Mouse (Mus musculus) kidney, adult 2 months (tissue): ENCODE measurements at regions not wholly inside any gene's neighbourhood (a gene's known extent, or its start where the extent isn't known, plus 50 kb on each side); places are given as distances from the start of the nearest gene placed in this dataset.
"Not testable (repeated sequence)": the region's sequence is repeated elsewhere in the genome, so short reads cannot be mapped to it uniquely, and the experiment has no call there.

Experiments used
- DNase-seq: peaks from one replicate; pipeline ENCODE4 v3.0.0; 2021
- H3K27ac ChIP-seq: fragments of 200-500 bp; 2 replicates; pipeline ENCODE4 v1.5.1; 2012; ENCODE audit warnings: low read depth, low read length, control low read depth, inconsistent platforms; ENCODE audit not compliant: insufficient read depth
- H3K27me3 ChIP-seq: fragments of 200-500 bp; replicated peaks from 2 replicates; pipeline ENCODE4 v1.6.1; 2012; ENCODE audit warnings: mild to moderate bottlenecking, moderate library complexity, low read length, inconsistent platforms; ENCODE audit not compliant: control insufficient read depth, insufficient read depth
- H3K36me3 ChIP-seq: fragments of 200-500 bp; 2 replicates; pipeline ENCODE4 v1.6.1; 2012; ENCODE audit warnings: mild to moderate bottlenecking, moderate library complexity, low read length, inconsistent platforms; ENCODE audit not compliant: control insufficient read depth, insufficient read depth
- H3K4me1 ChIP-seq: fragments of 200-500 bp; 2 replicates; pipeline ENCODE4 v1.6.1; 2011; ENCODE audit warnings: low read length; ENCODE audit not compliant: control insufficient read depth, insufficient read depth
- H3K4me3 ChIP-seq: fragments of 200-500 bp; 2 replicates; pipeline ENCODE4 v1.5.1; 2011; ENCODE audit warnings: mild to moderate bottlenecking, low read depth, low read length, control low read depth; ENCODE audit not compliant: insufficient read depth
- CTCF ChIP-seq: fragments of 200-500 bp; conservative IDR thresholded peaks from 2 replicates; pipeline ENCODE4 v1.5.1; 2011; ENCODE audit warnings: low read depth, mild to moderate bottlenecking, control low read depth, low read length, moderate library complexity, mixed read lengths; ENCODE audit not compliant: insufficient read depth, insufficient read length
- POLR2A ChIP-seq: fragments of 200-500 bp; IDR thresholded peaks from one replicate; pipeline ENCODE4 v1.6.1; 2011; ENCODE audit warnings: low read depth, low read length, control low read depth
- WGBS: fragments of 180-500 bp; shearing (Covaris S2); methylation state at CpG from one replicate; pipeline ENCODE4 v1.1.7; 2018; 5-methylcytosine and 5-hydroxymethylcytosine counted together

GRCm38 (mm10) chr10:26571377-26571776 lies 181.8 kb upstream of the Arhgap18 start:
- no peak for TF ChIP-seq CTCF
- TF ChIP-seq POLR2A, result no peak
- H3K4me3 ChIP-seq, result no peak overlapping the region
- H3K4me1 ChIP-seq, result no peaks in the 10 kb centered on the region
- no peak overlapping the region for H3K27ac ChIP-seq
- DNase-seq, result no peak
- WGBS, result 66% methylated on average over 1 of the region's 1 CpGs
- H3K27me3 ChIP-seq, result no peaks in the 10 kb centered on the region
- H3K36me3 ChIP-seq, result no peaks in the 10 kb centered on the region

DNA sequence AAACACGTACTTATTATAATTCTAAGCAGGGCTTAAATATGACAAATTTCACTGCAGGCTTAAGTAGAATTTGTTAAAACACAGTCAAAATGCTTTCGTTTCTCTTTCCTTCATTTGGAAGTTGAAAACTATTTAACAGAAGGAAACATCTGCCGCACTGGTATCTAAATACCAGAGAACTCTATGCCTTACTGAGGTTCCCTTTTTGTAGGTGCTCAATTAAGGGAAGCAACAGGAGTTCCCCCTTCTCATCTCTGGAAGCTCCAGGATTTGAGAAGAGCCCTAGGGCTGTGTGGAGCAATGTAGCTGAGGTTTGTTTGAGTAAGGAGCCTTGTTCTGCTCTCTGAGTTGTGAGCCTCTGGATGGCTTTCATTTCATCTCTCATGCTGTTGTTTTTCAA lies 177.1 kb upstream of the Arhgap18 start:
- H3K4me3 ChIP-seq, result no peak overlapping the region
- no peaks in the 10 kb centered on the region for H3K27me3 ChIP-seq
- no peak for DNase-seq
- H3K4me1 ChIP-seq, result no peaks in the 10 kb centered on the region
- 68% methylated on average over 3 of the region's 3 CpGs for WGBS
- TF ChIP-seq CTCF, result no peak
- no peak for TF ChIP-seq POLR2A
- no peaks in the 10 kb centered on the region for H3K36me3 ChIP-seq
- no peak overlapping the region for H3K27ac ChIP-seq

DNA sequence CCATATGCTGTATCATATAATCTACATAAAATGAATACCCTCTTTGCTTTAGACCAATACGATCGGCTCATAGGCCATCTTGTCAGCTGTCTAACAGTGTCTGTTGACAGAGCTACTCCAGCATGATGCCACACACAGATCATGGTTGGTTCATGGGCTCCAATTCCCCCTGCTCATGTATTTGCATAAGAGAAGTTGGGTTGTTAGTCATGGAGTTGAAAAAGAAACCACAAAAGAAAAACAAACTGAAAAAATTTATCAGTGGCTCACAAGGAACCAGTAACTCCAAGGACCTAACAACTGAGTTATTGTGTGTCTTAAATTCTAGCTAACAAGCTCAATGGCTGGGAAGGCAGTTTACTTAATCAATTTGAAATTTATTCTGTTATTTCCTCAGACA lies 176.1 kb upstream of the Arhgap18 start:
- no peak overlapping the region for H3K27ac ChIP-seq
- no peak overlapping the region for H3K4me3 ChIP-seq
- no peak for DNase-seq
- WGBS, result 93% methylated on average over 2 of the region's 2 CpGs
- H3K27me3 ChIP-seq, result no peaks in the 10 kb centered on the region
- TF ChIP-seq CTCF, result no peak
- TF ChIP-seq POLR2A, result no peak
- no peaks in the 10 kb centered on the region for H3K36me3 ChIP-seq
- H3K4me1 ChIP-seq, result no peaks in the 10 kb centered on the region

- Histone ChIP-seq H3K27ac (no peak overlapping the region), H3K4me3 (no peak overlapping the region), H3K36me3 (no peaks in the 10 kb centered on the region), H3K27me3 (no peaks in the 10 kb centered on the region), H3K4me1 (no peaks in the 10 kb centered on the region)
- WGBS, result 82% methylated on average over 2 of the region's 2 CpGs
- no peak for TF ChIP-seq CTCF
- TF ChIP-seq POLR2A, result no peak
- DNase-seq, result no peak
Observed at GRCm38 (mm10) chr10:26585106-26585505, 168.1 kb upstream of the Arhgap18 start.

DNA sequence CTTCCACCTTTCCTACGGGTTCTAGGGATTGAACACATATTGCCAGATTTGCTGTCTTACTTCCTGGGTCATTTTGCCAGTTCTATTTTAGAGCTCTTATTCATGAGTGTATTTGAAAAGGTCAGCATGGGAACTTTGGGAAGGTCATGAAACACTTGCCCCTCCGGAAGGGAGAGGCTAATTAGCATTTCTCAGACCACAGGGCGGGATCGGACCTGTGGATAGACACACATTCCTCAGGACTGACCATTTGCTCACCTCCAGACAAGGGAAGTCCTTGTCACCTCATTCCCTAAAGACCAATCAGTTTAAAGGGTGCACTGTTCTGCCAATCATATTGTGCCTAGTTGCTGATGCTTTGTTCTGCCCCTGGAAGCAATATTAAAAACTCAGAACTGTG lies 146.1 kb upstream of the Arhgap18 start:
- H3K36me3 ChIP-seq, H3K27ac ChIP-seq, H3K4me1 ChIP-seq, H3K4me3 ChIP-seq, H3K27me3 ChIP-seq, DNase-seq: not testable (repeated sequence)
- WGBS, result 64% methylated on average over 4 of the region's 4 CpGs

GRCm38 (mm10) chr10:26611246-26611645 lies 142.0 kb upstream of the Arhgap18 start:
- Histone ChIP-seq H3K4me3 (no peak overlapping the region), H3K4me1 (no peaks in the 10 kb centered on the region), H3K36me3 (no peaks in the 10 kb centered on the region), H3K27ac (no peak overlapping the region), H3K27me3 (no peaks in the 10 kb centered on the region)
- TF ChIP-seq CTCF (no peak), POLR2A (no peak)
- DNase-seq, result no peak

GRCm38 (mm10) chr10:26630196-26630760 lies 122.9 kb upstream of the Arhgap18 start:
- Histone ChIP-seq H3K27ac (no peak overlapping the region), H3K27me3 (no peaks in the 10 kb centered on the region), H3K36me3 (no peaks in the 10 kb centered on the region), H3K4me1 (no peaks in the 10 kb centered on the region), H3K4me3 (no peak overlapping the region)
- whole genome bisulfite sequencing, result 64% methylated on average over 4 of the region's 4 CpGs
- no peak for DNase-seq
- TF ChIP-seq POLR2A (no peak), CTCF (no peak)

- no peaks in the 10 kb centered on the region for H3K36me3 ChIP-seq
- 91% methylated on average over 5 of the region's 5 CpGs for WGBS
- no peaks in the 10 kb centered on the region for H3K27me3 ChIP-seq
- H3K4me1 ChIP-seq, result no peaks in the 10 kb centered on the region
- no peak for DNase-seq
- H3K4me3 ChIP-seq, result no peak overlapping the region
- TF ChIP-seq CTCF (no peak), POLR2A (no peak)
- H3K27ac ChIP-seq, result no peak overlapping the region
Observed at GRCm38 (mm10) chr10:26632266-26632665, 121.0 kb upstream of the Arhgap18 start.
